Mouse (Mus musculus) spleen, postnatal 14 days (tissue): ENCODE data around the gene Coro1c.

Experiments
- DNase-seq, 2 experiments: peaks; one replicate each; pipeline ENCODE4 v3.0.0; 2021 to 2022; ENCODE audit warnings: low spot score in 2 of 2

The Coro1c gene

DNA sequence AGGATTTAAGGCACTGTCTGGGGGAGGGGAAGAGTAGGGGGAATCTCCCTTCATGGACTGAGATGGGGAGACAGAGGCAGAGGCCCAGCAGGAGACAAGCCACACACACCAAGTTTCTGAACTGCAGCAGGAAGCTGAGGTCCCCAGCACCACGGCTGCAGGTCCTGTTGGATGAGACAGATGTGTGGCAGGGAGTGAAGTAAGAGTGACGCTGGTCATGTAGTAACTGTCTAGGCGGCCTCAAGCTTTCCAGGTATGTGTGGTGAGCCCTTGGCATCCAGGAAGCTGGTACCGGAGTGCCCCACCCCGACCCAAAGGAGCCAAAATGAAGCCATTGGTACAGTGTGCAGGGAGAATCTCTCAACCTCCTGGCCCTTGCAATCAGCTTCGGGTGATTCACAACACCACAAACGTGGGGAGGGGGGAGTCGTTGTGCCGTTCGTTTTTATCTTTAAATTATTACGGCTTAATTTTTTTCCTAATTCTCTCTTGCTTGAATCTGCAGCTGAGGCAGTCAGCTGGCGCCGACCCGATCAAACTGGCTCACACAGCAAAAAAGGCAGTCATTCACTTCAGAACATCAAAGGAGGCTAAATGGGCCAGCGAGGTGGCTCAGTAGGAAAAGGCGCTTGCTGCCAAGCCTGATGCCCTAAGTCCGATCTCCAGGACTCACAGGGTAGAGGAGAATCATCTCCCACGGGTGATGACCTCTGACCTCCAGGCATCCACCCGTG lies 111.2 kb downstream of the Coro1c start:
- DNase-seq: no peak

DNA sequence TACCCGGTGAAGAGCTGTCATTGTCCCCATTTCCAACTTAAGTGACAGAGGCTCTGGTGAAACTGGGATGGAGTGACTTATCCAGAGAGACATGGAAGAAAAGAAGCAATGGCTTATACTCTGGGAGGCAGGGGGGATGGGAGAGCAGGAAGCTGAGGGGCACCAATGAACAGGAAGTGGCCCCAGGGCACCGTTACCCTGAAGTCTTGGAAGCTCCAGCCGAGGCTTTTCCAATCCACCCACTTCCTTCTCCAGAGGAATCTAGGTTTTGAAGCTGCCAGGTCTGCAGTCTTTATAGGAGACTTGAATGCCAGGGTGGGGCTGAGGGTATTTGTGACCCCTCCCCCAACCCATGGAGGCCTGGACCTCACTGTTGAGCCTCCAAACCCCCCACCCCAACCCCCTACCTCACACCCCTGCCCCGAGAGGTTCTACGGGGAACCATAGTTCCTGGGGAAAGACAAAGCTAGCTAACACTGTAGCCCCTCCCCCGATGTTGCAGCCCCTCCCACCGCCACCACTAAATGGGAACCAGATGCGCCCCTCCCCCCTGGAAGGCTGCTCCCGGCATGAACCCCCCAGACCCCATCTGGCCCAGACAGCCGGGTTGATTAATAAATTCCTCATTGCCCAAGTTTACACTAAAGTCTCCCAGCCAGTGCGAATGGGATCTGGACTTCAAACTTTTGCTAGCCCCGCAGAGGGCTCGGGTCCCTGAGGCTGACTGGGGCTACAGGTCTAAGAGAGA lies 112.0 kb downstream of the Coro1c start:
- no peak for DNase-seq
